Comparison of ENCODE assay signal across 8 mouse cellular contexts in genomic region chr1:37272464-37272863, GRCm38 (mm10). TPM values are rescaled to one million over a fixed set of nuclear protein-coding genes. Genes with fewer than 3 reads are reported as not detected.
A peak's percentile ranks its signal among the peaks of the same experiment; 100 is the strongest.
DNase-seq lines count a peak whose midpoint lies in the region; ATAC-seq and TF ChIP-seq lines count a peak whose summit lies in the region.

No protein-coding gene starts in this region.

- H3K27me3 ChIP-seq in heart, adult 2 months (ENCODE audit: control insufficient read depth, insufficient read depth, low read length), result no peaks in the 10 kb centered on the region

- no peak overlapping the region for H3K9ac ChIP-seq in heart, adult 2 months (ENCODE audit: low read depth, low read length)

- H3K4me3 ChIP-seq in heart, adult 2 months, result no peak overlapping the region

- TF ChIP-seq POLR2A in heart, adult 2 months (IDR thresholded peaks at IDR 0.05; ENCODE audit: insufficient read depth, low read depth, low read length), result no peak
- no peak for TF ChIP-seq POLR2A in brain, embryonic 14.5 days (IDR thresholded peaks at IDR 0.05; ENCODE audit: borderline replicate concordance, extremely low read depth, insufficient read depth, insufficient read length, poor library complexity, severe bottlenecking)

- WGBS in heart, adult 2 months, result 4% methylated on average over 7 of the region's 7 CpGs

- TF ChIP-seq EP300 in heart, adult 2 months (IDR thresholded peaks at IDR 0.05; ENCODE audit: insufficient read depth, low read depth, low read length), result 0 out of 2 replicates have a peak, but pooled peaks have one; percentile 55

- peak; percentile 49 to 59 for DNase-seq in heart, adult 2 months
- no peak for DNase-seq in heart, postnatal 25 days (ENCODE audit: low spot score)
- peak; percentile 85 for DNase-seq in brain, embryonic 14.5 days (ENCODE audit: low read depth)
- peak; percentile 30 for DNase-seq in fibroblast of lung, adult 2 months (ENCODE audit: low read depth)
- DNase-seq in layer of hippocampus, adult 9-10 months (ENCODE audit: low spot score), result peak; percentile 65
- DNase-seq in lung, postnatal 36 days, result peak; percentile 77
- DNase-seq in right cerebral cortex, postnatal 36 days (ENCODE audit: low spot score in 2 of 2), result peak; percentile 24 to 26

- H3K4me1 ChIP-seq in heart, adult 2 months (ENCODE audit: control insufficient read depth, insufficient read depth, low read length), result no peaks in the 10 kb centered on the region; the same call in 1 of the 2 replicates

- H3K79me2 ChIP-seq in heart, adult 2 months (replicated peaks; ENCODE audit: control insufficient read depth, insufficient read depth, low read length), result no peaks in the 10 kb centered on the region

- intact Hi-C loops in heart, adult 2 months (cut with DNase I), result loop anchor here (1.0 to 2.0 kb wide), 2 partner anchors 129 to 362 kb away; no protein-coding TSS in a partner anchor
- intact Hi-C loops in heart, postnatal 25 days (cut with DNase I), result loop anchor here (1.0 kb wide), 2 partner anchors 129 to 367 kb away; no protein-coding TSS in a partner anchor

- TF ChIP-seq CTCF in heart, adult 2 months (IDR thresholded peaks at IDR 0.05), result peak; percentile 97
- peak; percentile 87 for TF ChIP-seq CTCF in brain, embryonic 14.5 days (IDR thresholded peaks at IDR 0.05; ENCODE audit: borderline replicate concordance, extremely low read depth, insufficient read depth, insufficient read length)

- no peaks in the 10 kb centered on the region for H3K36me3 ChIP-seq in heart, adult 2 months (ENCODE audit: control insufficient read depth, insufficient read depth, low read length)

- H3K27ac ChIP-seq in heart, adult 2 months, result no peak overlapping the region

- peak; percentile 80 to 82 for ATAC-seq in hematopoietic stem cell, adult 5-6 weeks (replicated peaks in 1 of 2; ENCODE audit: insufficient read depth in 1 of 2, low FRiP score in 2 of 2, low TSS enrichment in 1 of 2, low read depth in 1 of 2, poor library complexity in 2 of 2, severe bottlenecking in 2 of 2)

RNA-seq across cellular contexts. Expression of gene Inpp4a, which starts 27.2 kb away (rescaled TPM):
- 10 to 100 TPM; 18.9 to 19.2 TPM for total RNA-seq in heart, adult 2 months (2021)
- polyA plus RNA-seq in heart, adult 2 months (2012; rRNA removed), result 10.3 and 14.3 TPM in 2 replicates
- total RNA-seq in heart, postnatal 25 days (2021), result 10 to 100 TPM; 17.6 to 17.8 TPM
- 34.6 and 47.3 TPM in 2 replicates for polyA plus RNA-seq in brain, embryonic 14.5 days (2012; rRNA removed)
- total RNA-seq in hematopoietic stem cell, adult 5-6 weeks (2017), result 10.1 and 10.3 TPM in 2 replicates

RNA-seq across cellular contexts. Expression of gene Cnga3, which starts 58.2 kb away (rescaled TPM):
- total RNA-seq in heart, adult 2 months (2021), result 1 to 10 TPM; 1.4 to 1.5 TPM
- polyA plus RNA-seq in heart, adult 2 months (2012; rRNA removed), result 1.5 and 2.3 TPM in 2 replicates
- under 1 TPM; 0.73 TPM for total RNA-seq in heart, postnatal 25 days (2021)
- 0.09 and 0.15 TPM in 2 replicates for polyA plus RNA-seq in brain, embryonic 14.5 days (2012; rRNA removed)
- total RNA-seq in hematopoietic stem cell, adult 5-6 weeks (2017), result not detected in 2 replicates
